Mouse (Mus musculus): ENCODE measurements at regions not wholly inside any gene's neighbourhood (a gene's known extent, or its start where the extent isn't known, plus 50 kb on each side); places are given as distances from the start of the nearest gene placed in this dataset.

GRCm38 (mm10) chr3:157714023-157714422, 147.3 kb downstream of the Ptger3 start:
- ATAC-seq (replicated peaks; ENCODE audit: low FRiP score, poor library complexity, severe bottlenecking) = no peak

- no peak for ATAC-seq (replicated peaks; ENCODE audit: low FRiP score, poor library complexity, severe bottlenecking)
These were observed 144.2 kb downstream of the Ptger3 start for GRCm38 (mm10) chr3:157710790-157711381.

- no peak for ATAC-seq (replicated peaks; ENCODE audit: low FRiP score, poor library complexity, severe bottlenecking)
These were observed 133.3 kb downstream of the Ptger3 start for GRCm38 (mm10) chr3:157699961-157700360.

GRCm38 (mm10) chr3:157698529-157698928, 131.8 kb downstream of the Ptger3 start:
- ATAC-seq (replicated peaks; ENCODE audit: low FRiP score, poor library complexity, severe bottlenecking) = no peak

- no peak for ATAC-seq (replicated peaks; ENCODE audit: low FRiP score, poor library complexity, severe bottlenecking)
These were observed 128.7 kb downstream of the Ptger3 start for GRCm38 (mm10) chr3:157695128-157696075.

All from erythroid progenitor cell, adult 5-6 weeks (primary cell).